Mouse (Mus musculus): ENCODE results near the gene Bak1. TPM values are rescaled to one million over a fixed set of nuclear protein-coding genes. Genes with fewer than 3 reads are reported as not detected.
"Not testable (repeated sequence)": the region's sequence is repeated elsewhere in the genome, so short reads cannot be mapped to it uniquely, and the experiment has no call there.

Gene Bak1
- total RNA-seq, 2 experiments from 2014 or later = 20.0 to 21.2 TPM

DNA sequence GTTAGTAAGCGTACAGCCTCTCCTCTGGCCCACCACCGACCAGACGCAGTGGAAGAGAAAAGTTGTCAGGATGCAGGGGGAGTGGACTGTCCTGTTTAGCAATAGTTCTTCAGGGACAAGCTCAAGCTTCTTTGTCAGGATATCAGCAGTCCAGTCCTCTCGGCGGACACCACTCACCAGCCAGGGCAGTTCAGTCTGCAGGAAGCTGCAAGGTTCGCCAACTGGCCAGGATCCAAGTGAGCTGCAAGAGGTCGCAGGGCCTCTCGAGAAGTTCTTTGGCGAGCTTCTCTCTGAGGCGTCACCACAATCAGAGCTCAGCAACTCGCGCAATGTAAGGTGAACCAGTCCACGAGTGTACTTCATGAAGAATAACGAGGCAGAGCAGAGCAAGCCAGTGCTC, 34.4 kb downstream of the Bak1 start:
- intact Hi-C loops (cut with DNase I) = no loop called here
- peak; percentile 64 to 71 for DNase-seq

DNA sequence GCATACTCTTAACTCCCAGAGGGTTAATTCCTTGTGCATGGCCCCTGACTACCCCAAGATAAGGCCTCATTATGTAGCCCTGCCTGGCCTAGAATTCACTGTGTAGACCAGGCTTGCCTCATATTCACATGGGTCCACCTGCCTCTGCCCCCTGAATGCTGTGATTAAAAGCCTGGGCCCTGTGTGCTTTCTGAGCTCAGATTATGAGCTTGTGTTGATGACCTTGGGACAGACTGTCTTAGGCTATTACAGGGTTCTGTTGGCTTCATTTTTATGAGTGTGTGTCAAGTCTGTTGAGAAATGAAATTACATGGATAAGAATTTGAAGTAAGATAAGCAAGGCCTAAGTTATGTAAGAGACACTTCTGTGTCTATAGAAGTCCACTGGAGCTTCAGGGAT, 38.3 kb downstream of the Bak1 start:
- intact Hi-C loops (cut with DNase I) = no loop called here
- no peak for DNase-seq

DNA sequence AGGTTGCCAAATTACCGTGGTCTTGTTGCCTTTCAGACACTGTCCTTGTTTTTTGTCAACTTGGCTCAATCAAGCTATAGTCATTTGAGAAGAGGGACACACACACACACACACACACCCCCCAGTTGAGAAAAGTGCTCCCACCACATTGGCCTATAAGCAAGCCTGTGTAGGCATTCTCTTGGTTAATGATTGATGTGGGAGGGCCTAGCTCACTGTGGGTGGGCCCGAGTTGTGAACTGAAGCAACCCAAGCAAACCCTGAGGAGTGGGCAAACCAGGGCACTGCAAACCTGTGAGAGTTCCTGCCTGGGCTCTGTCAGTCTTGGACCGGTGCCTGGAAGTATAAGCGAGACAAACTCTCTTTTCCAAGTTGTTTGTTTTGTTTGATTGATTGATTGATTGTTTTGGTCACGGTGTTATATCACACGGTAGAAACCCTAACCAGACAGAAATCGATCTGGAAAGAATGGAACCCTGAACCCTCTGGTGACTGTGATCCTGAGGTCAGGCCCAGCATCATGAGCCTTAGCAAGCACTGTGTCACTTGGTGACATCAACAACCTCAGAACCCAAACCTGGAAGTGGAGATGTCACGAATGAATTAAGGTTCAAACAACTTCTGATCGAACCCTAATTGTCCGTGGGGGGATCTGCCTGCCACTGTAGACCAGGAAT, 43.2 kb downstream of the Bak1 start:
- intact Hi-C loops (cut with DNase I) = no loop called here
- no peak for DNase-seq

DNA sequence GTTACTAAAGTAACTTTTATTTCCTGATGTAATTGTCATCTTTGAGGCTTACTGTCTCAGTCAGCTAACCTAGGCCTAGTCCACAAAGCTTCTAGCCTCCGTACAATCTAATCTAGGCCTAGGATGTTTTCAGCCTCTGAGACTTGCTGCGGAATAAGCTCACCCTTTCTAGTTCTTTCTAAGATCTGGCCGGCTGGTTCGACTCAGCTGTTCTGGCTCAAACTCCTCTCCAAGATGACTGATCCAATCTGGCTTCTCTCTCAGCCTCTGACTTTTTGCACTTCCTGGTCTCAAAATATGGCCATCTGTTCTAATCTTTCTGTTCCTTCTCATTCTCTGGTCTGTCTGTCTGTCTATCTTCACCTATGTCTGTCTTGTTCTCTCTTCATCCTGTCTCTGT, 45.4 kb downstream of the Bak1 start:
- DNase-seq = no peak
- intact Hi-C loops (cut with DNase I) = no loop called here

DNA sequence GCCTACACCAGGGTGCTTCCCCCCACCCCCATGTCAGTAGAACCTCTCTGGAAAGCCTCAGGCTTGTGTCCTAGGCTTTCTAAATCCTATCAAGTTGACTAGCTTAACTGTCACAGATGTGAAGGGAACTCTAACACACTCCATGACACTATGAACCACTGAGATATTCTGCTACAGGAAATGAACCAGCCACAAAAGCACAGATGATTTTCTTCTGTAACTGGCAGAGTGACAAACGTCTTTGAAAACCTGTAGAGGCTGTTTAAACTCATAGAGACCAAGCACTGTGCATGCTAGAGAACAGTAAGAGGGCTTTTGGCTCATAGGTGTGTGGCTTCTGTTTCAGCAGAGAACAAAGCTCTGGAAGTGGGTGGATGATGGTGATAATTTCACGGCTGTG, 47.8 kb downstream of the Bak1 start:
- DNase-seq = no peak
- intact Hi-C loops (cut with DNase I) = no loop called here

DNA sequence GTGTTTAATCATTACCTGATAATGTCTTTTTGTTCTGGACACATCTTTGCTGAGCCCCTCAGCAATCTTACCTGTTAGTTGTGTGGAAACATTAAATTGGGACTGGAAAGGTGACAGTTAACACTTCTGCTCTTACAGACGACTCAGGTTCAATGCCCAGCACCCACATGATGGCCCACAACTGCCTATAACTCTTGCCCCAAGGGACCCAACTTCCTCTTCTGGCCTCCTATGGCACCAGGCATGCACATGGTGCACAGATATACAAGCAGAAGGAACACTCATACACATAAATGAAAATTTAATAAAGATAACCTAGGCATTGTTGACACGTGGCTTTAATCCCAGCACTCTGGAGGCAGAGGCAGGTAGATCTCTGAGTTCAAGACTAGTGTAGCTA, 49.4 kb downstream of the Bak1 start:
- DNase-seq = no peak
- intact Hi-C loops (cut with DNase I) = loop anchor here (10.0 kb wide), 1 partner anchor 65 kb away; the partner anchor contains the start of gene Kifc5b

DNA sequence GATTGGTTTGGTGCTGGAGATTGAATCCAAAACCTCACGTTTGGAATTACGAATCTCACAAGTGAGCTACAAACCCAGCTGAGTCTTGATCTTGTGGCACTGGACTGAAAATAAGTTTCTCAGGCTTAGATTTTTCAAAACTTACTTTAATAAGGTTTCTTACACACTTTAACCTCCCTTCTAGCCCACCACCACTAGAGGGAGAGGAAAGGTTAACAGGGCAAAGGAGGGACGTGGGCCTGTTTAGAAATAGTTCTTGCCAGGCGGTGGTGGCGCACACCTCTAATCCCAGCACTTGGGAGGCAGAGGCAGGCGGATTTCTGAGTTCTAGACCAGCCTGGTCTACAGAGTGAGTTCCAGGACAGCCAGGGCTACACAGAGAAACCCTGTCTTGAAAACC, 51.5 kb downstream of the Bak1 start:
- not testable (repeated sequence) for DNase-seq
- intact Hi-C loops (cut with DNase I) = loop anchor here (10.0 kb wide), 1 partner anchor 63 kb away; the partner anchor contains the start of gene Kifc5b

DNA sequence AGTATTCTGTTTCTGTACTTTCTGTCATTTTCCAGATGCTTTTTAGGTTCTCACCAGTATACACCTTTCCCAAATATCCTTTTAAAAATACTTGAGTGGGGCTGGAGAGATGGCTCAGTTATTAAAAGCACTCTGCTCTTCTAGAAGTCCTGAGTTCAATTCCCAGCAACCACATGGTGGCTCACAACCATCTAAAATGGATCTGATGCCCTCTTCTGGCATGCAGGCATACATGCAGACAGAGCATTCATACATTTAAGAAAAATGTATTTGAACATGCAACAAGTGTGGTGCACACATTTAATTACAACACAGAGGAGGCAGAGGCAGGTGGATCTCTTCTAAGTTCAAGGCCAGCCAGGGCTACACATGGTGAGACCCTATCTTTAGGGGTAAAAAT, 53.4 kb downstream of the Bak1 start:
- intact Hi-C loops (cut with DNase I) = loop anchor here (10.0 kb wide), 1 partner anchor 61 kb away; the partner anchor contains the start of gene Kifc5b
- no peak for DNase-seq

DNA sequence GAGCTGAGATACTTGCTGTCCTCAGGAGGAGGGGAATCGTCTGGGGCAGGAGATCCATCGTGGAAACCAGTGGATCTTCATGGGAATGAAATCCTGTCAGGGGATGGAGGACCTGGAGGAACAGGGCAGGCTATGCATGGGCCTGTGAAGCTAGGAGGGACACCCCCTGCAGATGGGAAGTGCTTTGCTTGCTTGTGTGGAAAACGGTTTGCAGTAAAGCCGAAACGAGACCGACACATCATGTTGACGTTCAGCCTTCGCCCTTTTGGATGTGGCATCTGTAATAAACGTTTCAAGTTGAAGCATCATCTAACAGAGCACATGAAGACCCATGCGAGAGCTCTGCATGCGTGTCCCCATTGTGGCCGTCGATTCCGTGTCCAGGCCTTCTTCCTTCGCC, 54.3 kb downstream of the Bak1 start:
- intact Hi-C loops (cut with DNase I) = loop anchor here (10.0 kb wide), 1 partner anchor 60 kb away; the partner anchor contains the start of gene Kifc5b
- no peak for DNase-seq

DNA sequence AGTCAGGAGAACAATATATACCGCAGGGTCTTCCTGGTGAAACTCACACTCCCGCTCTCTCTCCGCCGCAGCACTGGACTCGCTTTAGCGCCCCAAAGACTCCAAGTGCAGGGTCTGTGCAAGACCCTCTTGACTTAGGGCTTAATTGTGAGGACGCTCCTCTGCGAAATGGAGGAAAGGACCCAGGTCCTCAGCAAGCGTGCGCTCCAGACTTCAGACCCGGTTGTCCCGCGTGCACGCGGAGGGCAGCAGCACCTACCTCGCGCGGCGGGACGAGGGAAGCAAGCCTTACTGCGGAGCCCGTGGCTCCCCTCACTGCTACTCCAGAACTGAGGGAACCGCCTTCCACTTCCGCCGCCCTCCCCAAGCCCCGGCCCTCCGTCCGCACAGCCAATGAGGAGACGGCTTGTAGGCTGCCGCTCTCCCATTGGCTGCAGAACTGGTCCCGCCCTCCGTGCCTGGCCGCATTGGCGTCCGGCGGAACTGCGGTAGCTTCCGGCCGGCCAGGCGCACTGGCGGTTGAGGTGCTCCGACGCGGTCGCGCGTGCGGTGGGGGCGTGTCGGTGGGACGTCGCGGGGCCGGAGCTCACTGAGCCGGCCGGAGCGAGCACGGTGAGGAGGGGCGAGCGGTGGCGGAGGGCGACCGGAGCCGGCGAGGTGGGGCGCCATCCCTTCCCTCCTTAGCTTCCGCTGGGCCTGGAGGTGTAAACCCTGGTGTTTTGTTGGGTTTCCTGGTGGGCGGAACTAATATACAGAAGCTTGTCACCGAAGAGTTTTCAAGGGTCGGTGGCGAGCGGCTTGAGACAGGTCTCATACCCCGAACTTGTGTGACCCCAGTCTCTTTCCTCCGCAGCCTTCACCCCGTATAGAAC, 55.9 kb downstream of the Bak1 start, which contains the start of gene Zbtb9:
Zbtb9 (plus strand) TSS at position 465 of the 872 bp plus-strand sequence.
- DNase-seq = peak; percentile 95 to 96
- intact Hi-C loops (cut with DNase I) = loop anchor here (10.0 kb wide), 1 partner anchor 58 kb away; the partner anchor contains the start of gene Kifc5b

DNA sequence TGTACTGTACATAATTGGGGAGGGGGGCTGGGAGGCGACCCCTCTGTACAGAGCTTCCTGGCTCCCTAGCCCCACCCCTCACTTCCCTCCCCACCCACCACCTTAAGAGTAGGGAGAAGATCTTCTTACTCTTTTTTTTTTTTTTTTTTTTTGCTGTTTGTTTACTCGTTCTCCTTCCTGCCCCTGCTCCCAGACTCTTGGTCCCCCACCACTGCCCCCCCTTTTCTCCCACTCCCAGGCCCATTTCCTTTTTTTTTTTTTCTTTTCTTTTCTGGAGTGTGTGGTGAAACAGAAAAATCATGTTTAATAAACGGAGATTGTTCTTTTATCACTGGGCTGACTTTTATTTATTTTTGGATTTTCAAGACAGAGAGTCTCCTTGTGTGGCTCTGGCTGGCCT, 56.7 kb downstream of the Bak1 start:
- no peak for DNase-seq
- intact Hi-C loops (cut with DNase I) = loop anchor here (10.0 kb wide), 1 partner anchor 57 kb away; the partner anchor contains the start of gene Kifc5b

DNA sequence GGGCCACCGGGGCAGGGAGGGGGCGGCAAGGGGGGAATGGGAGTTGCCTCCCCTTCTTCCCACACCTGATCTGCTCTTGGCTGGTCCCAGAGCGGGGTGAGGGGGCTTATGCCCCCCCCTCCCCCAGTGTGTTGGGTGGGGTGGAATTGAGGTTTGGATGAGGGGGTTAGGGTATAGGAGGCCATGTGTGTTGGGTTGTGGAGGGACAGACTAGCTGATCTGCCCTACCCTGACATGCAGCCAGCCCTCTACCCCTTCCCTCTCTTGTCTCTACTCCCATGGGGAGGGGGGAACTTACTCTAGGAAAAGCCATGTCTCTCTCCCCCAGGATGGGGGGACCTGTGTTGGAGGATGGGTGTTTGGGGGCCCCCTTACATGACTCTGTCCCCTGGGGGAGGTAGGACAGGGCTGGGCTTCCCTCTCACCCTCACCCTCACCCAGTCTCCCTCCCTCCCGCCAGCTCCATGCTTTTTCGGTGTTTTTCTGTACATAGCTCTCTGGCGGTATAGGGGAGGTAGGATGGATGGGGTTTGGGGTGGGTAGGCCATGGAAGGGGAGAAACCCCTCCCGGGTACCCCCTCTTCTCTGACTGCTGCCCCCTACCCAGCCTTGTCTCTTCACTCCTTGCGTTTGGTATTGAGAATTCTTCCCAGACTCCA, 57.4 kb downstream of the Bak1 start:
- intact Hi-C loops (cut with DNase I) = loop anchor here (10.0 kb wide), 1 partner anchor 57 kb away; the partner anchor contains the start of gene Kifc5b

DNA sequence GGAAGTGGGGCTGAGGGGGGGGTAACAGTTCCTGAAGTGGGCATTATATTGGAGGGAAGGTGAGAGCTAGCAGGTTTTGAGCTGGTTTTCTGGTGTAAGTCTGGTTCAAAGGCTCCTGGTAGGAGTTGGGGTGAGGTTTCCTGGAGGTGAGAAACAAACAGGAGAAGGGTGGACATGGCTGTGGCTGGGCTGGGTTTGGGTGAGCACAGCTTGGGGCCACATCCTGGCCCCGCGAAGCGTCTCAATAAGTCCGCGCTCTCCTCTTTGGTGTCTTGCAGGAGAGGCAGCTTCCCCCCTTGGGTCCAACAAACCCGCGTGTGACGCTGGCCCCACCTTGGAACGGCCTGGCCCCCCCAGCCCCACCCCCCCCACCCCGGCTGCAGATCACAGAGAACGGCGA, 58.6 kb downstream of the Bak1 start:
- DNase-seq = no peak
- intact Hi-C loops (cut with DNase I) = loop anchor here (10.0 kb wide), 1 partner anchor 55 kb away; the partner anchor contains the start of gene Kifc5b

More for the DNA sequence above, 57.4 kb downstream of the Bak1 start:
- DNase-seq = no peak

Other genes starting within 250 kb of the Bak1 start
- 10 to 100 TPM; 24.5 to 27.2 TPM for gene Bnip1, start 247.9 kb downstream of the Bak1 start, total RNA-seq (2021)
- 10 to 100 TPM; 80.7 TPM for gene Nkx2-5, start 184.0 kb downstream of the Bak1 start, total RNA-seq (2021)
- under 1 TPM; 0.44 to 0.95 TPM for gene Kifc5b, start 111.9 kb downstream of the Bak1 start, total RNA-seq (2021)
- gene Phf1, start 96.0 kb downstream of the Bak1 start, total RNA-seq (2021) = 10 to 100 TPM; 13.9 to 14.5 TPM
- gene Cuta, start 89.4 kb downstream of the Bak1 start, total RNA-seq (2021) = 10 to 100 TPM; 86.2 to 90.3 TPM
- gene Syngap1, start 87.8 kb downstream of the Bak1 start, total RNA-seq (2021) = 1 to 10 TPM; 4.1 to 6.4 TPM
- gene Zbtb9, start 55.8 kb downstream of the Bak1 start, total RNA-seq (2021) = 1 to 10 TPM; 2.1 to 2.6 TPM
- gene Itpr3, start 28.3 kb upstream of the Bak1 start, total RNA-seq (2021) = 1 to 10 TPM; 5.3 to 6.7 TPM
- gene Uqcc2, start 104.9 kb upstream of the Bak1 start, total RNA-seq (2021) = 100 to 1,000 TPM; 291 to 337 TPM
- 1 to 10 TPM; 4.7 to 7.9 TPM for gene Ip6k3, start 138.8 kb upstream of the Bak1 start, total RNA-seq (2021)
- gene Lemd2, start 175.5 kb upstream of the Bak1 start, total RNA-seq (2021) = 10 to 100 TPM; 29.0 to 29.1 TPM